Mouse (Mus musculus): ENCODE measurements around the gene Krt27. TPM values are rescaled to one million over a fixed set of nuclear protein-coding genes. Genes with fewer than 3 reads are reported as not detected.

Krt27 gene
- polyA plus RNA-seq, 1 experiment, result not detected

DNA sequence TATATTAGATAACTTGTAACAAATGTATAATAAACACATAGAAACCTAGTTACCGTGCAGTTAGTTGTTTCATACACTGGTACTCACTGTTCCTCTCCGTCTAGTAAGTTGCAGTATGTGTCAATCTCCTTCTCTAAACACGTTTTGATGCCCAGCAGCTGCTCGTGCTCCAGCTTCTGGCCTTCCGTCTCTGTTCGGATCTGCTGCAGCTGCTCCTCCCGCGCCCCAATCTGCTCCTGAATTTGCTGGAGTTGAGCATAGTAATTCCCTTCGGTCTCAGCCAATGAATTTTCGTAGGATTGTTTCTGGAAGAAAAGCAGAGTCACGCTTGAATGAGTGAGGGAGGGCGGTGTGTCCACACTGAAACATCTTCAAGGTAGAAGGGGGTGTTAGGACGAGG lies 17.5 kb downstream of the Krt27 start:
- DNase-seq, result no peak
- Histone ChIP-seq H3K27me3 (replicated peaks; ENCODE audit: control insufficient read depth, insufficient read depth, low read length) (no peaks in the 10 kb centered on the region; the same call in 1 of the 2 replicates), H3K4me3 (ENCODE audit: insufficient read depth, low read depth, low read length) (no peak overlapping the region), H3K36me3 (ENCODE audit: control insufficient read depth, insufficient read depth, low read length) (no peaks in the 10 kb centered on the region), H3K27ac (ENCODE audit: insufficient read depth, low read depth, low read length) (no peak overlapping the region), H3K4me1 (ENCODE audit: control insufficient read depth, insufficient read depth, low read length) (no peaks in the 10 kb centered on the region)
- TF ChIP-seq CTCF (conservative IDR thresholded peaks at IDR 0.05; ENCODE audit: insufficient read depth, insufficient read length, low read depth, low read length) (no peak), POLR2A (IDR thresholded peaks at IDR 0.05; ENCODE audit: low read depth, low read length) (no peak)
- WGBS, result 36% methylated on average over 13 of the region's 13 CpGs

GRCm38 (mm10) chr11:99329655-99330054 lies 21.2 kb downstream of the Krt27 start:
- Histone ChIP-seq H3K4me1 (ENCODE audit: control insufficient read depth, insufficient read depth, low read length) (no peaks in the 10 kb centered on the region), H3K27ac (ENCODE audit: insufficient read depth, low read depth, low read length) (no peak overlapping the region), H3K27me3 (replicated peaks; ENCODE audit: control insufficient read depth, insufficient read depth, low read length) (no peaks in the 10 kb centered on the region; the same call in 1 of the 2 replicates), H3K36me3 (ENCODE audit: control insufficient read depth, insufficient read depth, low read length) (no peaks in the 10 kb centered on the region), H3K4me3 (ENCODE audit: insufficient read depth, low read depth, low read length) (no peak overlapping the region)
- no peak for DNase-seq
- TF ChIP-seq CTCF (conservative IDR thresholded peaks at IDR 0.05; ENCODE audit: insufficient read depth, insufficient read length, low read depth, low read length), result no peak
- WGBS, result 51% methylated on average over 2 of the region's 2 CpGs

DNA sequence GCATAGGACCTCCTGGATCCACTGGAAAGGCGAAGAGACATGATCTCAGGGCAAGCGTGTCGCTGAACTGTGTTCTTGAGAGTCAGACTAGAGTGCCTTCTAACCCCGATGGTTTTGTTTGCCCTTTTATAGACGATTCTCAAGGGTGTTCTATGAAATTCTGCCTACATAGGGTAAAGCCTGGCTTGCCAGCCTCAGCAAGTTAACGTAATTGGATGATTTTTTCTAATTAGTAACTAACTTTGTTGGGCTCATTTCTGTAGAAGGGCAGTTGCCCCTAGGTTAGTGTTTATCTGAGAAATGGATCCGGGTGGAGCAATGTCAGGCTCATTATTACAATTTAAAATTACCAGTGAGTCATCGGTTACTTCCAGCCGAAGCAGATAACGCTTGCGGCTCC lies 28.1 kb downstream of the Krt27 start, which contains the start of gene Krt25:
Krt25 (minus strand) TSS at position 101 of the 400 bp plus-strand sequence.
- Histone ChIP-seq H3K27me3 (replicated peaks; ENCODE audit: control insufficient read depth, insufficient read depth, low read length) (no peaks in the 10 kb centered on the region), H3K4me3 (ENCODE audit: insufficient read depth, low read depth, low read length) (no peak within 1 kb of the TSS), H3K36me3 (ENCODE audit: control insufficient read depth, insufficient read depth, low read length) (no peaks in the 10 kb centered on the region), H3K4me1 (ENCODE audit: control insufficient read depth, insufficient read depth, low read length) (no peaks in the 10 kb centered on the region), H3K27ac (ENCODE audit: insufficient read depth, low read depth, low read length) (no peak within 1 kb of the TSS)
- WGBS, result 86% methylated on average over 11 of the region's 11 CpGs
- DNase-seq, result no peak
- TF ChIP-seq CTCF (conservative IDR thresholded peaks at IDR 0.05; ENCODE audit: insufficient read depth, insufficient read length, low read depth, low read length) (no peak), POLR2A (IDR thresholded peaks at IDR 0.05; ENCODE audit: low read depth, low read length) (no peak)

DNA sequence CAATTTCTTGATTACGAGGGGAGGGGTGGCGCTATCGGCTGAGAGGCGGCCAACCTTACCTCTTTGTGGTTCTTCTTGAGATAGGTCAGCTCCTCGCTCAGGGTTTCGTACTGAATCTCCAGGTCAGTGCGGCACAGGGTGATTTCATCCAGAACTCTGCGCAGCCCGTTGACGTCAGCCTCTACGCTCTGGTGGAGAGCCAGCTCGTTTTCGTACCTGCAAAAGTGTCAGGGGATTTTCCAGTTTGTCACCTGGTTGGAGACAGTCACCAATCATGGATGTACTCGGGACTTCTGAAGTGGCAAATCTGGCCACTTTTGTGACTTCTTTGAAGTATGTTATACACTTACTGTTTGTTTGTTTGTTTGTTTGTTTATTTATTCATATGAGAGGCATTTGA lies 29.8 kb downstream of the Krt27 start:
- Histone ChIP-seq H3K4me1 (ENCODE audit: control insufficient read depth, insufficient read depth, low read length) (no peaks in the 10 kb centered on the region), H3K36me3 (ENCODE audit: control insufficient read depth, insufficient read depth, low read length) (no peaks in the 10 kb centered on the region), H3K27me3 (replicated peaks; ENCODE audit: control insufficient read depth, insufficient read depth, low read length) (no peaks in the 10 kb centered on the region), H3K4me3 (ENCODE audit: insufficient read depth, low read depth, low read length) (no peak overlapping the region), H3K27ac (ENCODE audit: insufficient read depth, low read depth, low read length) (no peak overlapping the region)
- WGBS, result 83% methylated on average over 14 of the region's 14 CpGs
- TF ChIP-seq CTCF (conservative IDR thresholded peaks at IDR 0.05; ENCODE audit: insufficient read depth, insufficient read length, low read depth, low read length) (no peak), POLR2A (IDR thresholded peaks at IDR 0.05; ENCODE audit: low read depth, low read length) (no peak)
- no peak for DNase-seq

DNA sequence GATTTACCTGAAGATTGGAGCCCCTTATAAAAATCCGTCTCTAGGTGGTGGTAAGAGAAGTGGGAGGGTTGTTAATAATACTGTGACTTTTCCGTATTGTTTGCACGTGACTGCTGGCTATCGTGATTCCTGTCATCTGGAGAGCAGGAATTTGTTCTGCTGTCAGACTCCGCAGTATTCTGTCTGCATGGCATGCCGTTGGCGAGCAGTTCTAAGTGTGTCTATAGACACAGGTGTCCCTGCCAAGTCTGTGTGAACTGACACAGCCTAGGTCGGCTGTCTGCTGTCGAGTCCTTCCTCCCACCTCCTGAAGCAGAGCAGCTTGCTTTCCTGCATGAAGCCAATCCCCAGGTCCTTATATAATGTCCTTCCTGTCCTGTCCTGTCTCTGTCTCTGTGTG lies 31.8 kb downstream of the Krt27 start:
- H3K36me3 ChIP-seq (ENCODE audit: control insufficient read depth, insufficient read depth, low read length), result no peaks in the 10 kb centered on the region
- H3K27ac ChIP-seq (ENCODE audit: insufficient read depth, low read depth, low read length), result no peak overlapping the region
- H3K4me1 ChIP-seq (ENCODE audit: control insufficient read depth, insufficient read depth, low read length), result 0 out of 2 replicates have a peak, but pooled peaks cover 2% of the 10 kb centered on the region
- no peaks in the 10 kb centered on the region for H3K27me3 ChIP-seq (replicated peaks; ENCODE audit: control insufficient read depth, insufficient read depth, low read length)
- 53% methylated on average over 9 of the region's 9 CpGs for whole genome bisulfite sequencing
- TF ChIP-seq CTCF (conservative IDR thresholded peaks at IDR 0.05; ENCODE audit: insufficient read depth, insufficient read length, low read depth, low read length) (no peak), POLR2A (IDR thresholded peaks at IDR 0.05; ENCODE audit: low read depth, low read length) (no peak)
- no peak for DNase-seq
- H3K4me3 ChIP-seq (ENCODE audit: insufficient read depth, low read depth, low read length), result no peak overlapping the region

DNA sequence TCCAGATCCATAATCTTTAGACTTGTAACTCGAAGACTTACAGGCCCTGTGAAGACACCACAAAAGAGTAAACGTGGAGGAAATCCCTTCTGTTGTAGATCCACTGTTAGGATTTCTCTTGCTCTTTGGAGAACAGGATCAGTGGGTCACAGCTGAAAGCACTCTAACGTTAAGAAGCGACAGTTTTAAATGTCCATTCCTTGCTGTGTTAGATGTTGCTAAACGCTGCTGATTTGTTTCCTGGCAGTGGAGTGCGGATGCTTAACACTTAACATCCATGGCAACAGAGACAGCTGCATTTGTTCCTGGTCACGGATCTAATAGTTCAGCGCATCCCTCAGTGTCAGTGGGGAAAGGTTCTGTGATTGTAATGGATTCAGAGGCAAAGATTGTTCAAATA lies 34.4 kb downstream of the Krt27 start:
- Histone ChIP-seq H3K4me1 (ENCODE audit: control insufficient read depth, insufficient read depth, low read length) (peaks cover 2% of the 10 kb centered on the region; the same call in 1 of the 2 replicates), H3K36me3 (ENCODE audit: control insufficient read depth, insufficient read depth, low read length) (no peaks in the 10 kb centered on the region), H3K27me3 (replicated peaks; ENCODE audit: control insufficient read depth, insufficient read depth, low read length) (no peaks in the 10 kb centered on the region), H3K27ac (ENCODE audit: insufficient read depth, low read depth, low read length) (no peak overlapping the region), H3K4me3 (ENCODE audit: insufficient read depth, low read depth, low read length) (no peak overlapping the region)
- no peak for DNase-seq
- TF ChIP-seq CTCF (conservative IDR thresholded peaks at IDR 0.05; ENCODE audit: insufficient read depth, insufficient read length, low read depth, low read length), result no peak
- WGBS, result 49% methylated on average over 8 of the region's 8 CpGs

DNA sequence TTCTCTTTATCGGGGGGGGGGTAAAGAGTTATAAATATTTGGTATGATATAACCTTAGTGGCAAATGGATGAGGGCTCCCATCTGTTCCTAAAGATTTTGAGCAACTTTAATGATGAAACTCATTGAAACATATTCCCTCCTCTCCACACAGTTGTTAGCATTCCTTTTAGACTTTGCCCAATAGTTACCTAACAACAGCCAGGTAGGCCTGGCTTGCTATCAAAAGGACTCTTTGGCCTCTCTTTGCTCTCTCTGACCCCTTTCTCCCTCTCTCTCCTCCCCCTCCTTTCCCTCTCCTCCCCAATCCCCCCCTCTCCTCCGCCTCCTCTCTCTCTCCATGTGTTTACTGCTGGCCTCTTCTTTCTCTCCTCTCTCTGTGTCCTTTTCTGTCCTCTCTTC lies 36.3 kb downstream of the Krt27 start:
- Histone ChIP-seq H3K27ac (ENCODE audit: insufficient read depth, low read depth, low read length) (no peak overlapping the region), H3K27me3 (replicated peaks; ENCODE audit: control insufficient read depth, insufficient read depth, low read length) (no peaks in the 10 kb centered on the region), H3K36me3 (ENCODE audit: control insufficient read depth, insufficient read depth, low read length) (no peaks in the 10 kb centered on the region), H3K4me1 (ENCODE audit: control insufficient read depth, insufficient read depth, low read length) (peaks cover 2% of the 10 kb centered on the region; the same call in 1 of the 2 replicates), H3K4me3 (ENCODE audit: insufficient read depth, low read depth, low read length) (no peak overlapping the region)
- WGBS, result 88% methylated on average over 2 of the region's 2 CpGs
- TF ChIP-seq CTCF (conservative IDR thresholded peaks at IDR 0.05; ENCODE audit: insufficient read depth, insufficient read length, low read depth, low read length) (no peak), POLR2A (IDR thresholded peaks at IDR 0.05; ENCODE audit: low read depth, low read length) (no peak)
- no peak for DNase-seq

DNA sequence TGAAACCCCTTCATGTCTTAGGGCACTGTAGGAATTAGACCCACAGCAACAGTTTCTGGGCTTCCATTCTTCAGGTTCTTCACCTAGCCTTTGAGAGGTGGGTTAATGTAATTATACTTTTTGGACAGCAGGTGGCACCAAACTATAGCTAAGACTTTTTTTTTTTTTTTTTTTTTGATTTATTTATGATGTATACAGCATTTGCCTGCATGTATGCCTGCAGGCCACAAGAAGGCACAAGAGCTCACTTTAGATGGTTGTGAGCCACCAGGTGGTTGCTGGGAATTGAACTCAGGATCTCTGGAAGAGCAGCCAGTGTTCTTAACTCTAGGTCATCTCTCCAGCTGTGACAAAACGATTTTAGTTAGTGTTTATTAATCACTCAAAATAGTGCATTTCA lies 40.0 kb downstream of the Krt27 start:
- no peaks in the 10 kb centered on the region for H3K36me3 ChIP-seq (ENCODE audit: control insufficient read depth, insufficient read depth, low read length)
- H3K27me3 ChIP-seq (replicated peaks; ENCODE audit: control insufficient read depth, insufficient read depth, low read length), result no peaks in the 10 kb centered on the region
- peak; percentile 14 for DNase-seq
- no peak; the same call in 1 of the 2 replicates for TF ChIP-seq CTCF (conservative IDR thresholded peaks at IDR 0.05; ENCODE audit: insufficient read depth, insufficient read length, low read depth, low read length)
- TF ChIP-seq POLR2A (IDR thresholded peaks at IDR 0.05; ENCODE audit: low read depth, low read length), result no peak
- 90% methylated on average over 1 of the region's 1 CpGs for WGBS
- H3K4me3 ChIP-seq (ENCODE audit: insufficient read depth, low read depth, low read length), result no peak overlapping the region
- peaks cover 2% of the 10 kb centered on the region; the same call in 1 of the 2 replicates for H3K4me1 ChIP-seq (ENCODE audit: control insufficient read depth, insufficient read depth, low read length)
- no peak overlapping the region for H3K27ac ChIP-seq (ENCODE audit: insufficient read depth, low read depth, low read length)
